10 mouse cellular contexts compared by ENCODE assay signal in the genomic region with DNA sequence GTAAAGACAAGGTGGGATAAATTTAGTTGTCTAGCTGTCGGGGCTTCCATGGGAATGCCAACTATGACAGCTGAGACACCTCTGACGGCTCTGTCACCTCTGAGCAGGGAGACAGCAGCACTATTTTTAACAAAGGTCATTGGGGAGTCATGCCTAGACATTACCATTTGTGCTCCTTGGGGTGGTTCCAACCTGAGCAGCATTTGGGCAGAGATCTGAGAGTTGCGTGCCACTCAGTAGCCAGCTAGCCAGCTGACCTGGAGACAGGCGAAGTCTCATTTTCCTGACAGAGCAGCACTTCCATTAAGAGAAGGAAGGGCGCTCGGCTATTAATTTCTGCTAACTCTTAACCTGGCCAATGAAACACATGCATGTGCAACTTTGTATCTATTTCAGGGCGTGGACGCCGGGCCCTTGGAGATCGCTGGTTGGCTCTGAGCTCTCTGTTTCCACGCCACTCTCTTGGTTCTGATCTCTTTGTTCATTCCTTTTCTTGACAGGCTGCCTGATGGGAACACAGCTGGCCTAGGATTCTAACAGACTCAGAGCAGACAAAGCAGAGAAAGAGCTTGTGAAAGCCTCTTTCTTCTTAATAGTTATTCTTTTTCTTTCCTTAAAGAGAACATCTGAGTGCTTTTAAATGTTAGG. TPM values are rescaled to one million over a fixed set of nuclear protein-coding genes. Genes with fewer than 3 reads are reported as not detected.
DNase-seq lines count a peak whose midpoint lies in the region; TF ChIP-seq lines count a peak whose summit lies in the region.
"Had no signal": no experiment of that assay in that cellular context is flagged by ENCODE, and none has a peak within 500 bp of the region (broad histone marks: within the 10 kb centered on the region; RNA-seq: fewer than 3 reads in every experiment).

No protein-coding gene starts in this region.

- WGBS in thymus, adult 2 months: 94% methylated on average over 11 of the region's 11 CpGs

- H3K4me1 ChIP-seq in brown adipose tissue, adult 24 weeks (ENCODE audit: control insufficient read depth, insufficient read depth, insufficient read length, low read length): no peaks in the 10 kb centered on the region; the same call in 1 of the 2 replicates
- 0 out of 2 replicates have a peak, but pooled peaks cover 4% of the 10 kb centered on the region for H3K4me1 ChIP-seq in thymus, adult 2 months (replicated peaks; ENCODE audit: control insufficient read depth, insufficient read depth, low read length)

- H3K27me3 ChIP-seq in thymus, adult 2 months (ENCODE audit: control insufficient read depth, insufficient read depth, low read length): no peaks in the 10 kb centered on the region

- H3K27ac ChIP-seq in brown adipose tissue, adult 24 weeks (replicated peaks; ENCODE audit: low read depth, low read length): peak overlapping the region; percentile 82
- no peak overlapping the region for H3K27ac ChIP-seq in thymus, adult 2 months (ENCODE audit: control insufficient read depth, insufficient read depth, low read length)

- no peak for TF ChIP-seq CTCF in thymus, adult 2 months (IDR thresholded peaks at IDR 0.05; ENCODE audit: borderline replicate concordance, control insufficient read depth, extremely low read depth, insufficient read depth, low read length, poor library complexity)

- H3K36me3 ChIP-seq in thymus, adult 2 months (ENCODE audit: control insufficient read depth, insufficient read depth, low read length): no peaks in the 10 kb centered on the region

- no peak overlapping the region for H3K4me3 ChIP-seq in brown adipose tissue, adult 24 weeks (ENCODE audit: insufficient read depth, low read depth, low read length)
- no peak overlapping the region for H3K4me3 ChIP-seq in thymus, adult 2 months (ENCODE audit: control insufficient read depth, insufficient read depth, low read length)

- no peak for TF ChIP-seq POLR2A in thymus, adult 2 months (IDR thresholded peaks at IDR 0.05; ENCODE audit: control insufficient read depth, extremely low read depth, insufficient read depth, low read length, poor library complexity)

- DNase-seq in adipocyte (ENCODE audit: low spot score): peak; percentile 28
- peak; percentile 66 to 81 for DNase-seq in gastrocnemius, adult 8-10 months (ENCODE audit: low spot score in 2 of 2)
- peak; percentile 67 for DNase-seq in heart, postnatal 4 days
- no peak for DNase-seq in thymus, adult 2 months
- no peak for DNase-seq in ovary, postnatal 36 days (ENCODE audit: low spot score)
- DNase-seq in ovary, adult 18-20 months (ENCODE audit: low spot score): no peak

RNA-seq across cellular contexts. Expression of gene Gm11096, which starts 40.4 kb away (rescaled TPM):
- polyA plus RNA-seq in brown adipose tissue, adult 24 weeks (2012; ENCODE audit: insufficient read depth, insufficient read length, missing spikeins): not detected in 2 replicates
- total RNA-seq in gastrocnemius, adult 8-10 months (2022): not detected
- not detected for total RNA-seq in heart, postnatal 4 days (2021)
- polyA plus RNA-seq in thymus, adult 2 months (2012; rRNA removed): not detected in 2 replicates
- total RNA-seq: left cerebral cortex, postnatal 10 days had no signal
- polyA plus RNA-seq: cortical plate, adult 2 months; neural tube, embryonic 14.5 days had no signal

Comparison
In these comparisons a context has a peak if more than half of its experiments do, and no peak if none do; other contexts are left out.
1. DNase-seq: peak in adipocyte (single experiment), gastrocnemius, adult 8-10 months (2 of 2) and heart, postnatal 4 days (single experiment); none in thymus, adult 2 months (single experiment), ovary, postnatal 36 days (single experiment) and ovary, adult 18-20 months (single experiment).